Mouse (Mus musculus): ENCODE data around the gene Trem2.
"Not testable (repeated sequence)": the region's sequence is repeated elsewhere in the genome, so short reads cannot be mapped to it uniquely, and the experiment has no call there.

Trem2 gene

DNA sequence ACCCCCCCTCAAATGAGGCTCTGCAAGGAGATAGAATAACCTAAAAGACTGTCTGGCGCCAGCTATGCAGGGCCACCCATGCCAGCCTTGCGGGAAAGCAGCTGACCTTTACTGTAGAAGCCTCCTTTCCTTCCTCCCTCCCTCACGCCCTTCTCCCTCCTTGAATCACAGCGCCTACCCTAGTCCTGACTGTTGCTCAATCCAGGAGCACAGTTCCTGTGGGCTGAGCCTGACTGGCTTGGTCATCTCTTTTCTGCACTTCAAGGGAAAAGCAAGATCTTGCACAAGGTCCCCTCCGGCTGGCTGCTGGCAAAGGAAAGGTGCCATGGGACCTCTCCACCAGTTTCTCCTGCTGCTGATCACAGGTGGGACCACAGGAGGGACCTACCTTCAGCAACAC, at the start of gene Trem2:
Trem2 (plus strand) TSS at position 171 of the 400 bp plus-strand sequence.
- DNase-seq (ENCODE audit: low spot score) = peak; percentile 51

GRCm38 (mm10) chr17:48299203-48299602, 47.0 kb upstream of the Trem2 start, which contains the start of gene Treml2:
TSS of gene Treml2 (plus strand) at chr17:48299498.
- no peak for DNase-seq (ENCODE audit: low spot score)

DNA sequence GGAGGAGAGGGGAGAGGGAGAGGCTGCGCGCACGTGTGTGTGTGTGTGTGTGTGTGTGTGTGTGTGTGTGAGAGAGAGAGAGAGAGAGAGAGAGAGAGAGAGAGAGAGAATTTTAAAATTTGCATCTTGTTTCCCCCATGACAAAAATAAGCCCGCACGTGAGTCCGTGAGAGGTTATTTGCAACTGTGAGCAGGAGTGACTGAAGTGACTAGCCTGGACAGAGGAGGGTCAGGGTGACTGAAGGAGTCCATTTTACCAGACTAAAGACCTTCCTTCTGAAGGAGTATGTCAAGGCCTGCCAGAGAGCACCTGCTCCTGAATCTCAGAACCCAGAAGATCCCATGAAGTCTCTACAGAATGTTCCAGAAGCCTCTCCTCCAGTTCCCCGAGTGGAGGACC, 46.4 kb upstream of the Trem2 start:
- DNase-seq (ENCODE audit: low spot score) = no peak

DNA sequence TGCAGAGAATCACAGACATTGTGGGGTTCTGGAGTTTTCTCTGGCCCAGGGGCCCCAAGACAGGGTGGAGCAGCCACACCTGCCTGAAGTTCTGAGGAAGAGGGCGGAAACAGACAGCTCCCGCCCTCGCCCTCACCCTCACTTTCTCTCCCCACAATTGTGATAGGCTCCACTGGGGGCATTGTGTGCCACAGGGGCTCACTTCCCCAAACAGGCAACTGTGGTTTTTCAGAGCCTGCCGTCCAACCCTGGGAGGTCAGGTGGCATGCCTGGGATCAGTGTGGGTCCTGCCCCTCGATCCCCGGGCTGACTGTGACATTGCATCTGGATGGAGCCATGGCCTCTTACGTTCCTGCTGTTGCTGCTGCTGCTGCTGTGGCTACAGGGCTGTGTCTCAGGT, 46.0 kb upstream of the Trem2 start:
- peak; percentile 23 for DNase-seq (ENCODE audit: low spot score)

DNA sequence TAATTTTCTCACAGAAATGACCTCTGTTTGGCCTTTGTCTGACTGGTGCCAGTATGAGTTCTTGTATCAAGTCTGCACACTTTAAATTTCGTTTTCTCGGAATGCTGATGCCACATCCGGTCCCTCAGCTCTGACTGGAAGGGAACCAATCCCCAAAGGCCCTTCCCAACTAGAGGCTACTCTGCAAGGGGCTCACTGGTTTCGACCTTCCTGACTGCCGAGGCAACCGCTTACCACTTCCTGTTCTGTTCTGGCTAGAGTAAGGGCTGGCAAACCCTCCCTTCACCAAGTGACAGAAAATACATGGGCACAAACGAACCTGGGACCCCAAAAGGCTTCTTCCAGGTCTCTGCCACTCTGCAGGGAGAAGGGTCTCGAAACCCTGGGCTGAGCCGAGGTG, 45.3 kb upstream of the Trem2 start:
- DNase-seq (ENCODE audit: low spot score) = peak; percentile 15

DNA sequence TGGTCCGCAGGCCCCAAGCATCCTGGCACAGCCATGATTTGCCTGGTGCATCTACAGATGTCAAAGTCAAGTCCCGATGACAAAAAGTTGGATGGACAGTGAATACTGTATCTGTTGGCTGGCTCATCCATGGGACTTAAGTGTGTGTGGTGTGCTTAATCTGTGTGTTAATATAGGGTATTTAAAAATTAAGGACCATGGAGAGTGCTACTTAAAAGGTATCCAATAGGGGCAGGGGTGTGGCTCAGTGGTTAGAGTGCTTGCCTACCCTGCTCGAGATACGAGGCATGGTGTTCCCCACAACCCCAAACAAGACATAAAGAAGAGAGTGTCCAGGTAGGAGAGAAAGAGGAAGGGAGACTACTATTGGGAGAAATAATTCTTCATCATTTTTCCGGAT, 44.4 kb upstream of the Trem2 start:
- DNase-seq (ENCODE audit: low spot score) = no peak

DNA sequence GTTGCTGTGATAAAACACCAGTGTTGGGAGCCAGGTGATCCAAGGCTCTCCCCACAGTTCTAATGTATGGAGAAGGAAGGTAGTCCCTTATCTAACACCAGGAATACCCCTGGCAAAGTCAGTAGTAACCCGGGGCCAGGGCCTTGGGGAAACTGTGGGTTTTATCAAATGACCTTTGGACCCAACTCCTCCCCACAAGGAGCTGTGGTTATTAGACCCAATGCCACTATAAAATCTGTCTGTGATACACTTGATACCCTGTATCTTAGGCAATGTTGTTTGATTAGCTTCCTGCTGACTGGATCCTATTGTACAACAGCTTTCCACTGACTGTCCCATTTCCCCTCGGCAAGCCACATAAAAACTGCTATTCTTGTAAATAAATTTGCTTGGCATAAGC, 34.1 kb upstream of the Trem2 start:
- DNase-seq (ENCODE audit: low spot score) = no peak

GRCm38 (mm10) chr17:48315905-48316579, 30.2 kb upstream of the Trem2 start, which contains the start of gene B430306N03Rik:
TSS of gene B430306N03Rik (plus strand) at chr17:48316141.
- DNase-seq (ENCODE audit: low spot score) = not testable (repeated sequence)

- DNase-seq (ENCODE audit: low spot score) = no peak
Observed at GRCm38 (mm10) chr17:48318686-48319085, 27.5 kb upstream of the Trem2 start.

GRCm38 (mm10) chr17:48321279-48321678, 24.9 kb upstream of the Trem2 start:
- DNase-seq (ENCODE audit: low spot score) = no peak

- no peak for DNase-seq (ENCODE audit: low spot score)
Observed at GRCm38 (mm10) chr17:48323236-48323635, 23.0 kb upstream of the Trem2 start.

- no peak for DNase-seq (ENCODE audit: low spot score)
Observed at GRCm38 (mm10) chr17:48324258-48324657, 21.9 kb upstream of the Trem2 start.

- no peak for DNase-seq (ENCODE audit: low spot score)
Observed at GRCm38 (mm10) chr17:48325093-48325492, 21.1 kb upstream of the Trem2 start.

DNA sequence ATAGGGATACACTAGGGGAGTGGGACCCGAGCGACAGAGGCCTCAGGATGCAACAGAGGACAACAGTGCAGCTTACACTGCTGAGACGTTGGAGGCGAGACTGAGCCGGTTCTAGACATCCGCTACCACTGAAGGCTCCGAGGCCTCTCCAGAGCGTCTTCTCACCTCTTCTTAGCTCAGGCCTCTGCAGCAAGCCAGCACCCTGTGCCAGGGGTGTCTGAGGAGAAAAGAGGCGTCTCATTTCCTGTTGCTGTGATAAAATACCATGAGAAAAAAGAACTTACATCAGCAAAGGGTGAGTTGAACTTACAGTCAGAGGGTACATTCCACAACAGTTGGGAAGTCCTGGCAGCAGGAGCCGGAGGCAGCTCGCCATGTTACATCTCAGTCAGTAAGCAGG, 20.6 kb upstream of the Trem2 start:
- no peak for DNase-seq (ENCODE audit: low spot score)

DNA sequence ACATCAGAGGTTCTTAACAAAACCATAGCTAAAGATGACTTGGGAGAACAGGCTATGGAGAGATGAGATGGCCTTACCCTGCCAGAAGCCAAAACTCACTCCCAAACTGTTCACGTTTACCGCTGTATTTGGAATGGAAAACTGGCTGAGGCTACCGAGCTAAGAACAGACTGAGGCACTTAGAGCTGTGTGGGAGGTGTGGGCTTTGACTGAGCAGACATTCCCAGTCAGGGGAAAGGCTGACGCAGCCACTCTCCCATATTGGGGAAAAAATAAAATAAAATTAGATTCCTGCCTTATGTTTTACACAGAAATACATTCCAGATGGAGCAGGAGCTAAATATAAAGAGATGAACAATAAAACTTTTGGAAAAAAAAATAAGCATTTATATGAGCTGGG, 19.5 kb upstream of the Trem2 start:
- peak; percentile 66 for DNase-seq (ENCODE audit: low spot score)

DNA sequence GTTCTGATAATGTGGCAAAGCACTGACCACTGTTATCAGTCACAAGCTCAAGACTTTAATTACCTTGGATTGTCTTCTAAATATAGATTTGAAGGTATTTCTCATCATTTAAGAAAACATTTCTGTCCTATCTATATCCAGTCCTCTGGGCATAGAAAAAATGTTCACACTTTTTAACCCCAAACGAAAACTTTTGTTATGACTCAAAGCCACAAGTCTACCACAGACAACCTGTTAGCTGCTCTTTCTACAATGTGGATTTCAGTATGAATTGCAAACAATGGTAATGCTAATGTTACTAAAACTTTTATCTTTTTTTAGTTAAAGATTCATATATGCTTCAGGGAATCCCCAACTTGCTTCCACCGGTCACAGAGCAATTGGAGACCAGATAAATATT, 13.7 kb upstream of the Trem2 start:
- no peak for DNase-seq (ENCODE audit: low spot score)

DNA sequence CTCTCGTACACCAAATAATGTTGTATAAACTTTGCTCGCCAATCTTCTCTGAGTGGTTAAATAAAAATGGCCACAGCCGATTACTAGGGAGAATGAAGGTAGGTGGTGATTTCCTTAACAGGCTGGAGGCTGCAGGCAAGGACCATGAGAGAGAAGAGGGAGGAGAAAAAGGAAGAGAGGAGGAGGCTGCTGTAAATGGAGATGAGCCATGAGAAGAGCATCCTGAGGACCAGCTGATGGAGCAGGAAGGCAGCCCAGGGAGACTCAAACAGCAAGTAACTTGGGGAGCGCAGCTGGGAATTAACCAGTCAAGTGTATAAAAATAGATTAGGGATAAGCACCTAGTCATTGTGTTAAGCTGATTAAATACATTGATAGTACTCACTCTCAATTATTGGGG, 12.0 kb upstream of the Trem2 start:
- no peak for DNase-seq (ENCODE audit: low spot score)

GRCm38 (mm10) chr17:48336857-48337256, 9.3 kb upstream of the Trem2 start:
- DNase-seq (ENCODE audit: low spot score) = peak; percentile 87

- DNase-seq (ENCODE audit: low spot score) = no peak
Observed at GRCm38 (mm10) chr17:48340267-48340666, 5.9 kb upstream of the Trem2 start.

GRCm38 (mm10) chr17:48341947-48342346, 4.3 kb upstream of the Trem2 start:
- no peak for DNase-seq (ENCODE audit: low spot score)

GRCm38 (mm10) chr17:48343065-48343464, 3.1 kb upstream of the Trem2 start:
- no peak for DNase-seq (ENCODE audit: low spot score)

GRCm38 (mm10) chr17:48345824-48346223, 377 bp upstream of the Trem2 start:
- no peak for DNase-seq (ENCODE audit: low spot score)

- DNase-seq (ENCODE audit: low spot score) = no peak
Observed at GRCm38 (mm10) chr17:48346834-48347233, 633 bp downstream of the Trem2 start.

DNA sequence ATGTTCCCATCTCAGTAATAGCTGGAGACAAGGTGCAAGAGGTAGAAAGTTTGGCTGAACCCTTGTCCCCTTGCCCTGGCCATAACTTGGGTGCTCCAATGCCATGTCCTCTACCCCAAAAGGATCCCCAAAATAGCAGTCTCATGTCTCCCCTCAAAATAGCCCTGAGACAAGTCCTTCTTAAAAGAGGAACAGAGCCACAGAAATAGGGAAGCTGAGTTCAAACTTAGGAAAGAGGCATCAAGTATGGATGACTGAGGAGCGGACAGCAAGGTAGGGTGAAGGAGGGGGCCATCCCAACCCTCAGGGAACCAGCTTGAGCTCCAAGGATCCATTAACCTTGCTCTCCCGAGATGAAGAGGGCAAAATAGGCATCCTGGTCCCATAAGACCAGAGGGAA, 1.1 kb downstream of the Trem2 start:
- DNase-seq (ENCODE audit: low spot score) = no peak
